Mouse (Mus musculus) C2C12 (cell line): ENCODE results near the gene Mras. TPM values are rescaled to one million over a fixed set of nuclear protein-coding genes. Genes with fewer than 3 reads are reported as not detected.

Experiments used
- H3K27me3 ChIP-seq: one replicate; pipeline ENCODE4 v1.6.1; 2011; ENCODE audit not compliant: control insufficient read depth, insufficient read depth, insufficient read length
- H3K36me3 ChIP-seq: one replicate; pipeline ENCODE4 v1.6.1; 2011; ENCODE audit not compliant: control insufficient read depth, insufficient read depth
- H3K4me3 ChIP-seq: one replicate; pipeline ENCODE4 v1.5.1; 2011; ENCODE audit warnings: mild to moderate bottlenecking, control low read depth; ENCODE audit not compliant: poor library complexity, insufficient read depth, severe bottlenecking
- H3K79me2 ChIP-seq: one replicate; pipeline ENCODE4 v1.6.1; 2011; ENCODE audit not compliant: control insufficient read depth, insufficient read depth
- H3K79me3 ChIP-seq: one replicate; pipeline ENCODE4 v1.6.1; 2011; ENCODE audit warnings: low read depth, control low read depth
- H3ac ChIP-seq: one replicate; pipeline ENCODE3; 2011; ENCODE audit warnings: low read depth; ENCODE audit not compliant: control insufficient read depth, insufficient read length
- CEBPB ChIP-seq: IDR thresholded peaks from one replicate; pipeline ENCODE4 v1.6.1; 2011; ENCODE audit warnings: low read depth, mild to moderate bottlenecking, control low read depth, moderate library complexity
- CTCF ChIP-seq: IDR thresholded peaks from one replicate; pipeline ENCODE4 v1.5.1; 2011; ENCODE audit not compliant: control insufficient read depth, insufficient read depth, insufficient read length
- FOSL1 ChIP-seq: IDR thresholded peaks from one replicate; pipeline ENCODE4 v1.8.0; 2011; ENCODE audit warnings: mild to moderate bottlenecking, low read length; ENCODE audit not compliant: poor library complexity, insufficient read depth, severe bottlenecking
- MAX ChIP-seq: IDR thresholded peaks from one replicate; pipeline ENCODE4 v1.6.1; 2011; ENCODE audit warnings: mild to moderate bottlenecking, control low read depth
- MYOD1 ChIP-seq: IDR thresholded peaks from one replicate; pipeline ENCODE4 v1.6.1; 2011; ENCODE audit warnings: low read depth; ENCODE audit not compliant: control insufficient read depth, insufficient read length
- MYOG ChIP-seq: IDR thresholded peaks from one replicate; pipeline ENCODE4 v1.6.1; 2011; ENCODE audit not compliant: control insufficient read depth, insufficient read length; ENCODE audit errors: extremely low read depth
- USF1 ChIP-seq: IDR thresholded peaks from one replicate; pipeline ENCODE4 v1.6.1; 2011; ENCODE audit warnings: low read depth, mild to moderate bottlenecking, control low read depth, moderate library complexity
- polyA plus RNA-seq: library from polyadenylated mRNA; unstranded; fragments of >200 nt; fragmentation: generic; extraction: Trizol; gene quantifications from one replicate; pipeline ENCODE4 v1.2.1, GENCODE M21; 2012; ENCODE audit warnings: missing spikeins

Mras gene
- polyA plus RNA-seq, 1 experiment = 25.1 TPM

- Histone ChIP-seq H3K27me3 (peaks cover 5% of the 10 kb centered on the region), H3K79me3 (no peaks in the 10 kb centered on the region), H3ac (no peak overlapping the region), H3K36me3 (no peaks in the 10 kb centered on the region), H3K79me2 (no peaks in the 10 kb centered on the region), H3K4me3 (no peak overlapping the region)
- TF ChIP-seq MYOG = no peak
- no peak for TF ChIP-seq MYOD1
- no peak for TF ChIP-seq MAX
- TF ChIP-seq USF1 = no peak
- no peak for TF ChIP-seq CTCF
- no peak for TF ChIP-seq FOSL1
- no peak for TF ChIP-seq CEBPB
Measured at GRCm38 (mm10) chr9:99338293-99338692, 98.9 kb downstream of the Mras start.

DNA sequence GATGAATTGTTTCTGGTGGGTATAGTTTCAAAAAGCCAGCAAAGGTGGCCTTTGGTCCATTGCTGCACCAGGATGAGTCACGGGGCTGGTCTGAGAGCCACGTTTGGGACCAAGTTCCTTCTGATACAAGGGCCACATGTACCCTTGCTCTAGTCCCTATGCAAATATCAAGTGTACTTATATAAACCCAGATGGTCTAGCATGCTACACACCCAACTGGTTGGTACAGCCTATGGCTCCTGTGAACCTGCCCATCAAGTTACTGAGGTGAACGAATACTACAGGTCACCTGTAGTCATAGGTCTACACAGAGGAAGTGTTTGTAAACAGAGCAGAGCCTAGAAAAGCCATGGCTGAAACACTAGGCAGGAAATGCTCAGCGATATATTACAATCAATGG is 100.6 kb downstream of the Mras start:
- no peaks in the 10 kb centered on the region for H3K79me2 ChIP-seq
- H3K79me3 ChIP-seq = no peaks in the 10 kb centered on the region
- H3K27me3 ChIP-seq = peaks cover 5% of the 10 kb centered on the region
- no peak overlapping the region for H3ac ChIP-seq
- no peaks in the 10 kb centered on the region for H3K36me3 ChIP-seq
- no peak for TF ChIP-seq CEBPB
- TF ChIP-seq MAX = no peak
- no peak for TF ChIP-seq FOSL1
- no peak for TF ChIP-seq USF1
- TF ChIP-seq MYOD1 = no peak
- TF ChIP-seq MYOG = no peak
- TF ChIP-seq CTCF = no peak
- no peak overlapping the region for H3K4me3 ChIP-seq

Other genes with a start within 250 kb of the Mras start
- gene Faiml, start 200.1 kb downstream of the Mras start, polyA plus RNA-seq = not detected
- 2.1 TPM for gene Cep70, start 194.0 kb downstream of the Mras start, polyA plus RNA-seq
- not detected for gene Esyt3, start 78.8 kb downstream of the Mras start, polyA plus RNA-seq
- gene Nme9, start 14.1 kb upstream of the Mras start, polyA plus RNA-seq = not detected
- gene Armc8, start 131.5 kb upstream of the Mras start, polyA plus RNA-seq = 7.0 TPM
- 13.8 TPM for gene Dbr1, start 138.4 kb upstream of the Mras start, polyA plus RNA-seq
- gene A4gnt, start 175.1 kb upstream of the Mras start, polyA plus RNA-seq = not detected
- 22.1 TPM for gene Dzip1l, start 192.1 kb upstream of the Mras start, polyA plus RNA-seq